Mouse (Mus musculus) myocyte (in vitro differentiated cells): Measurements from ENCODE around the gene Slc12a4. TPM values are rescaled to one million over a fixed set of nuclear protein-coding genes. Genes with fewer than 3 reads are reported as not detected.

Experiments used
- H3K27me3 ChIP-seq: one replicate; pipeline ENCODE4 v1.6.1; 2011; ENCODE audit not compliant: control insufficient read depth, insufficient read depth, insufficient read length
- H3K36me3 ChIP-seq: one replicate; pipeline ENCODE4 v1.6.1; 2011; ENCODE audit not compliant: control insufficient read depth, insufficient read depth
- H3K4me2 ChIP-seq: one replicate; pipeline ENCODE4 v1.6.1; 2011; ENCODE audit warnings: low read depth, control low read depth
- H3K4me3 ChIP-seq: one replicate; pipeline ENCODE4 v1.5.1; 2011; ENCODE audit warnings: mild to moderate bottlenecking, control low read depth, moderate library complexity
- H3K79me2 ChIP-seq: one replicate; pipeline ENCODE4 v1.6.1; 2011; ENCODE audit not compliant: control insufficient read depth, insufficient read depth
- H3ac ChIP-seq: one replicate; pipeline ENCODE4 v1.6.1; 2011; ENCODE audit not compliant: control insufficient read depth, insufficient read length
- CEBPB ChIP-seq: IDR thresholded peaks from 2 replicates; pipeline ENCODE4 v1.6.1; 2011; ENCODE audit warnings: mild to moderate bottlenecking, moderate library complexity; ENCODE audit not compliant: poor library complexity, insufficient read depth, severe bottlenecking
- E2F4 ChIP-seq: IDR thresholded peaks from one replicate; pipeline ENCODE4 v1.6.1; 2011; ENCODE audit warnings: mild to moderate bottlenecking, control low read depth, moderate library complexity; ENCODE audit not compliant: insufficient read depth
- MAX ChIP-seq: IDR thresholded peaks from one replicate; pipeline ENCODE4 v1.6.1; 2011; ENCODE audit warnings: low read depth, mild to moderate bottlenecking, control low read depth
- MYOD1 ChIP-seq, 3 experiments: IDR thresholded peaks; one replicate each; pipeline ENCODE4 v1.6.1; 2011; ENCODE audit warnings: control low read depth in 2 of 3, low read depth in 2 of 3, mild to moderate bottlenecking in 2 of 3, moderate library complexity in 1 of 3; ENCODE audit not compliant: insufficient read length in 2 of 3, control insufficient read depth in 1 of 3
- MYOG ChIP-seq, 3 experiments: IDR thresholded peaks; one replicate each; pipeline ENCODE4 v1.6.1; 2011; ENCODE audit warnings: control low read depth in 2 of 3, low read depth in 2 of 3, mild to moderate bottlenecking in 2 of 3; ENCODE audit not compliant: insufficient read length in 2 of 3, control insufficient read depth in 1 of 3, insufficient read depth in 1 of 3
- POLR2A ChIP-seq: IDR thresholded peaks from one replicate; pipeline ENCODE4 v1.6.1; 2011; ENCODE audit warnings: low read depth, mild to moderate bottlenecking, control low read depth, moderate library complexity; ENCODE audit not compliant: insufficient read length
- POLR2AphosphoS2 ChIP-seq: IDR thresholded peaks from one replicate; pipeline ENCODE4 v1.6.1; 2011; ENCODE audit warnings: low read depth, control low read depth; ENCODE audit not compliant: insufficient read length
- REST ChIP-seq: IDR thresholded peaks from one replicate; pipeline ENCODE4 v1.6.1; 2011; ENCODE audit warnings: mild to moderate bottlenecking, control low read depth, moderate library complexity; ENCODE audit not compliant: insufficient read depth, insufficient read length
- SRF ChIP-seq: IDR thresholded peaks from one replicate; pipeline ENCODE4 v1.6.1; 2011; ENCODE audit warnings: low read depth; ENCODE audit not compliant: control insufficient read depth, insufficient read length
- TCF12 ChIP-seq: IDR thresholded peaks from one replicate; pipeline ENCODE4 v1.6.1; 2011; ENCODE audit warnings: mild to moderate bottlenecking, control low read depth; ENCODE audit not compliant: poor library complexity, insufficient read depth, severe bottlenecking
- TCF3 ChIP-seq: IDR thresholded peaks from one replicate; pipeline ENCODE4 v1.6.1; 2011; ENCODE audit warnings: low read depth, control low read depth; ENCODE audit not compliant: insufficient read length
- USF1 ChIP-seq: IDR thresholded peaks from one replicate; pipeline ENCODE4 v1.6.1; 2011; ENCODE audit warnings: low read depth, mild to moderate bottlenecking, control low read depth, moderate library complexity
- polyA plus RNA-seq: library from polyadenylated mRNA; unstranded; fragments of >200 nt; fragmentation: generic; extraction: Trizol; gene quantifications from one replicate; pipeline ENCODE4 v1.2.1, GENCODE M21; 2012; ENCODE audit warnings: missing spikeins

Slc12a4 gene
- polyA plus RNA-seq, 1 experiment, result 95.7 TPM

- no peaks in the 10 kb centered on the region for H3K27me3 ChIP-seq
- no peak overlapping the region for H3K4me2 ChIP-seq
- TF ChIP-seq CEBPB (no peak), TCF3 (no peak), POLR2AphosphoS2 (no peak), TCF12 (no peak), E2F4 (no peak), MYOD1 (IDR thresholded peaks at IDR 0.05; ENCODE audit: control insufficient read depth in 1 of 3, insufficient read length in 2 of 3, low read depth in 2 of 3) (no peak), MAX (no peak), POLR2A (no peak), SRF (no peak), MYOG (IDR thresholded peaks at IDR 0.05; ENCODE audit: control insufficient read depth in 1 of 3, insufficient read depth in 1 of 3, insufficient read length in 2 of 3, low read depth in 2 of 3) (no peak), USF1 (no peak), REST (no peak)
- H3K4me3 ChIP-seq, result no peak overlapping the region
- H3K79me2 ChIP-seq, result peaks cover 11% of the 10 kb centered on the region
- H3K36me3 ChIP-seq, result no peaks in the 10 kb centered on the region
- H3ac ChIP-seq, result no peak overlapping the region
Measured at GRCm38 (mm10) chr8:106006413-106006812, 40.5 kb upstream of the Slc12a4 start.

- Histone ChIP-seq H3ac (no peak within 1 kb of the TSS), H3K27me3 (no peaks in the 10 kb centered on the region), H3K4me2 (no peak within 1 kb of the TSS), H3K36me3 (no peaks in the 10 kb centered on the region), H3K4me3 (no peak within 1 kb of the TSS), H3K79me2 (peaks cover 11% of the 10 kb centered on the region)
- TF ChIP-seq TCF12 (no peak), CEBPB (no peak), MYOG (IDR thresholded peaks at IDR 0.05; ENCODE audit: control insufficient read depth in 1 of 3, insufficient read depth in 1 of 3, insufficient read length in 2 of 3, low read depth in 2 of 3) (no peak), USF1 (no peak), SRF (no peak), POLR2AphosphoS2 (no peak), E2F4 (no peak), MAX (no peak), MYOD1 (IDR thresholded peaks at IDR 0.05; ENCODE audit: control insufficient read depth in 1 of 3, insufficient read length in 2 of 3, low read depth in 2 of 3) (no peak), POLR2A (no peak), TCF3 (no peak), REST (no peak)
Measured at GRCm38 (mm10) chr8:106005875-106006274, 40.0 kb upstream of the Slc12a4 start, which contains the start of gene Dpep2nb. Gene Dpep2nb (minus strand): TSS chr8:106005975.

GRCm38 (mm10) chr8:106004538-106005207, 38.8 kb upstream of the Slc12a4 start:
- H3ac ChIP-seq, result no peak overlapping the region
- TF ChIP-seq MAX (no peak), CEBPB (peak; percentile 72)
- H3K4me2 ChIP-seq, result no peak overlapping the region
- H3K4me3 ChIP-seq, result no peak overlapping the region
- no peaks in the 10 kb centered on the region for H3K79me2 ChIP-seq
- H3K27me3 ChIP-seq, result no peaks in the 10 kb centered on the region
- H3K36me3 ChIP-seq, result no peaks in the 10 kb centered on the region

GRCm38 (mm10) chr8:106001908-106002307, 36.0 kb upstream of the Slc12a4 start:
- H3K27me3 ChIP-seq, result no peaks in the 10 kb centered on the region
- TF ChIP-seq SRF, result no peak
- no peak for TF ChIP-seq REST
- no peak for TF ChIP-seq CEBPB
- H3ac ChIP-seq, result no peak overlapping the region

GRCm38 (mm10) chr8:105998971-105999370, 33.1 kb upstream of the Slc12a4 start:
- Histone ChIP-seq H3K36me3 (no peaks in the 10 kb centered on the region), H3K27me3 (no peaks in the 10 kb centered on the region), H3K4me3 (no peak overlapping the region), H3ac (no peak overlapping the region), H3K4me2 (no peak overlapping the region), H3K79me2 (no peaks in the 10 kb centered on the region)
- TF ChIP-seq USF1, result no peak
- no peak for TF ChIP-seq REST
- no peak for TF ChIP-seq MYOD1 (IDR thresholded peaks at IDR 0.05; ENCODE audit: control insufficient read depth in 1 of 3, insufficient read length in 2 of 3, low read depth in 2 of 3)
- no peak for TF ChIP-seq MYOG (IDR thresholded peaks at IDR 0.05; ENCODE audit: control insufficient read depth in 1 of 3, insufficient read depth in 1 of 3, insufficient read length in 2 of 3, low read depth in 2 of 3)
- TF ChIP-seq TCF3, result no peak
- TF ChIP-seq E2F4, result no peak
- no peak for TF ChIP-seq SRF
- TF ChIP-seq TCF12, result no peak
- no peak for TF ChIP-seq POLR2AphosphoS2
- no peak for TF ChIP-seq POLR2A
- TF ChIP-seq CEBPB, result no peak
- TF ChIP-seq MAX, result no peak

More at GRCm38 (mm10) chr8:106001908-106002307, 36.0 kb upstream of the Slc12a4 start:
- no peak overlapping the region for H3K4me3 ChIP-seq
- no peak overlapping the region for H3K4me2 ChIP-seq
- H3K36me3 ChIP-seq, result no peaks in the 10 kb centered on the region
- H3K79me2 ChIP-seq, result no peaks in the 10 kb centered on the region
